Comparison of ENCODE assay signal across 8 mouse cellular contexts in genomic region chr2:30636266-30636671, GRCm38 (mm10). TPM values are rescaled to one million over a fixed set of nuclear protein-coding genes. Genes with fewer than 3 reads are reported as not detected.
A peak's percentile ranks its signal among the peaks of the same experiment; 100 is the strongest.
DNase-seq lines count a peak whose midpoint lies in the region; ATAC-seq lines count a peak whose summit lies in the region.

No protein-coding gene starts in this region.

- WGBS in liver, embryonic 16.5 days (ENCODE audit: insufficient replicate concordance), result 44% methylated on average over 5 of the region's 5 CpGs
- 35% methylated on average over 5 of the region's 5 CpGs for whole genome bisulfite sequencing in liver, embryonic 12.5 days (ENCODE audit: insufficient replicate concordance)
- WGBS in embryonic facial prominence, embryonic 14.5 days, result 57% methylated on average over 5 of the region's 5 CpGs
- 56% methylated on average over 5 of the region's 5 CpGs for WGBS in kidney, embryonic 15.5 days
- 57% methylated on average over 5 of the region's 5 CpGs for WGBS in stomach, embryonic 16.5 days

- no peak overlapping the region; the same call in 1 of the 2 replicates for H3K9ac ChIP-seq in liver, embryonic 16.5 days (ENCODE audit: low read depth, low read length)
- H3K9ac ChIP-seq in liver, embryonic 12.5 days, result no peak overlapping the region
- peak overlapping the region; percentile 31; the same call in 1 of the 2 replicates for H3K9ac ChIP-seq in embryonic facial prominence, embryonic 14.5 days (ENCODE audit: low read depth, low read length)
- no peak overlapping the region for H3K9ac ChIP-seq in kidney, embryonic 15.5 days
- no peak overlapping the region for H3K9ac ChIP-seq in stomach, embryonic 16.5 days (ENCODE audit: low read length)

- no peaks in the 10 kb centered on the region for H3K27me3 ChIP-seq in liver, embryonic 16.5 days (ENCODE audit: control insufficient read depth, insufficient read depth, low read depth, low read length)
- no peaks in the 10 kb centered on the region; the same call in 1 of the 2 replicates for H3K27me3 ChIP-seq in liver, embryonic 12.5 days (replicated peaks)
- H3K27me3 ChIP-seq in embryonic facial prominence, embryonic 14.5 days (replicated peaks; ENCODE audit: control insufficient read depth, insufficient read depth, low read length), result no peaks in the 10 kb centered on the region
- H3K27me3 ChIP-seq in kidney, embryonic 15.5 days, result no peaks in the 10 kb centered on the region
- no peaks in the 10 kb centered on the region for H3K27me3 ChIP-seq in stomach, embryonic 16.5 days (ENCODE audit: control insufficient read depth, insufficient read depth, low read length)

- H3K4me1 ChIP-seq in liver, embryonic 16.5 days (ENCODE audit: control insufficient read depth, low read depth, low read length), result peaks cover 3% of the 10 kb centered on the region; the same call in 1 of the 2 replicates
- H3K4me1 ChIP-seq in liver, embryonic 12.5 days, result peaks cover 10% of the 10 kb centered on the region
- peaks cover 20% of the 10 kb centered on the region for H3K4me1 ChIP-seq in embryonic facial prominence, embryonic 14.5 days (ENCODE audit: control insufficient read depth, insufficient read depth, low read length)
- H3K4me1 ChIP-seq in kidney, embryonic 15.5 days, result peaks cover 32% of the 10 kb centered on the region
- peaks cover 19% of the 10 kb centered on the region for H3K4me1 ChIP-seq in stomach, embryonic 16.5 days (ENCODE audit: control insufficient read depth, insufficient read depth, low read length)

- no peaks in the 10 kb centered on the region for H3K9me3 ChIP-seq in liver, embryonic 16.5 days (replicated peaks; ENCODE audit: control insufficient read depth, low read length)
- H3K9me3 ChIP-seq in liver, embryonic 12.5 days (replicated peaks), result no peaks in the 10 kb centered on the region
- no peaks in the 10 kb centered on the region for H3K9me3 ChIP-seq in embryonic facial prominence, embryonic 14.5 days (ENCODE audit: control insufficient read depth, low read length)
- no peaks in the 10 kb centered on the region for H3K9me3 ChIP-seq in kidney, embryonic 15.5 days (replicated peaks)
- H3K9me3 ChIP-seq in stomach, embryonic 16.5 days (replicated peaks; ENCODE audit: control insufficient read depth, low read length), result no peaks in the 10 kb centered on the region

- no peaks in the 10 kb centered on the region for H3K36me3 ChIP-seq in liver, embryonic 16.5 days (ENCODE audit: control insufficient read depth, insufficient read depth)
- no peaks in the 10 kb centered on the region for H3K36me3 ChIP-seq in liver, embryonic 12.5 days
- no peaks in the 10 kb centered on the region for H3K36me3 ChIP-seq in embryonic facial prominence, embryonic 14.5 days (ENCODE audit: control insufficient read depth, insufficient read depth, low read length)
- no peaks in the 10 kb centered on the region for H3K36me3 ChIP-seq in kidney, embryonic 15.5 days
- H3K36me3 ChIP-seq in stomach, embryonic 16.5 days (ENCODE audit: control insufficient read depth, insufficient read depth, low read length), result no peaks in the 10 kb centered on the region

- no peak for DNase-seq in embryonic facial prominence, embryonic 14.5 days (ENCODE audit: low spot score)
- no peak for DNase-seq in left cerebral cortex, adult 8-10 months (ENCODE audit: low spot score in 2 of 2)
- no peak for DNase-seq in urinary bladder, adult 18-20 months (ENCODE audit: low spot score in 2 of 2)
- DNase-seq in frontal cortex, adult 2 months (ENCODE audit: extremely low spot score in 1 of 2, low spot score in 1 of 2), result no peak

- H3K4me3 ChIP-seq in liver, embryonic 16.5 days (ENCODE audit: low read depth, low read length), result no peak overlapping the region
- no peak overlapping the region for H3K4me3 ChIP-seq in liver, embryonic 12.5 days
- H3K4me3 ChIP-seq in embryonic facial prominence, embryonic 14.5 days (ENCODE audit: low read depth, low read length), result no peak overlapping the region
- no peak overlapping the region for H3K4me3 ChIP-seq in kidney, embryonic 15.5 days (replicated peaks)
- no peak overlapping the region for H3K4me3 ChIP-seq in stomach, embryonic 16.5 days (replicated peaks; ENCODE audit: low read length)

- ATAC-seq in liver, embryonic 16.5 days (ENCODE audit: low read depth), result no peak
- ATAC-seq in liver, embryonic 12.5 days, result no peak
- no peak for ATAC-seq in embryonic facial prominence, embryonic 14.5 days (ENCODE audit: low read depth)
- no peak for ATAC-seq in kidney, embryonic 15.5 days (replicated peaks; ENCODE audit: low FRiP score)
- ATAC-seq in stomach, embryonic 16.5 days (ENCODE audit: insufficient read depth, low FRiP score), result no peak

- no peak overlapping the region for H3K4me2 ChIP-seq in liver, embryonic 16.5 days (ENCODE audit: low read depth, low read length)
- H3K4me2 ChIP-seq in liver, embryonic 12.5 days, result no peak overlapping the region
- H3K4me2 ChIP-seq in embryonic facial prominence, embryonic 14.5 days (ENCODE audit: low read depth, low read length), result no peak overlapping the region
- H3K4me2 ChIP-seq in kidney, embryonic 15.5 days, result peak overlapping the region; percentile 7; the same call in 1 of the 2 replicates
- H3K4me2 ChIP-seq in stomach, embryonic 16.5 days (ENCODE audit: low read depth, low read length), result no peak overlapping the region

- 0 out of 2 replicates have a peak overlapping the region, but pooled peaks have one; percentile 14 for H3K27ac ChIP-seq in liver, embryonic 16.5 days (ENCODE audit: low read length)
- H3K27ac ChIP-seq in liver, embryonic 12.5 days, result no peak overlapping the region
- H3K27ac ChIP-seq in embryonic facial prominence, embryonic 14.5 days (replicated peaks; ENCODE audit: low read depth, low read length), result no peak overlapping the region; the same call in 1 of the 2 replicates
- peak overlapping the region; percentile 59 for H3K27ac ChIP-seq in kidney, embryonic 15.5 days
- peak overlapping the region; percentile 80 for H3K27ac ChIP-seq in stomach, embryonic 16.5 days (ENCODE audit: low read length)

RNA-seq across cellular contexts. Expression of gene Cstad, which starts 41.4 kb away (rescaled TPM):
- polyA plus RNA-seq in liver, embryonic 16.5 days (2015; fragmentation: Nextera tagmentation; extraction: Ambion mirVana), result 0.15 TPM in 1 of 2 replicates, not detected in the other
- 0.31 TPM in 1 of 2 replicates, not detected in the other for polyA plus RNA-seq in liver, embryonic 12.5 days (2016; fragmentation: Nextera tagmentation; extraction: Ambion mirVana)
- polyA plus RNA-seq in embryonic facial prominence, embryonic 14.5 days (2014; fragmentation: Nextera tagmentation; extraction: Ambion mirVana), result 0.96 and 1.7 TPM in 2 replicates
- 1.2 and 1.8 TPM in 2 replicates for polyA plus RNA-seq in kidney, embryonic 15.5 days (2015; fragmentation: Nextera tagmentation; extraction: Ambion mirVana)
- 0.34 and 1.1 TPM in 2 replicates for polyA plus RNA-seq in stomach, embryonic 16.5 days (2015; fragmentation: Nextera tagmentation; extraction: Ambion mirVana)
- total RNA-seq in left cerebral cortex, adult 8-10 months (2022), result 1 to 10 TPM; 6.1 to 8.8 (median 8.0) TPM
- polyA plus RNA-seq in frontal cortex, adult 2 months (2012; rRNA removed), result 4.2 and 5.7 TPM in 2 replicates

Comparison
In these comparisons a context has a peak if more than half of its experiments do, and no peak if none do; other contexts are left out.
1. H3K27ac ChIP-seq: peak in liver, embryonic 16.5 days (single experiment), kidney, embryonic 15.5 days (single experiment) and stomach, embryonic 16.5 days (single experiment); none in liver, embryonic 12.5 days (single experiment) and embryonic facial prominence, embryonic 14.5 days (single experiment).